Mouse (Mus musculus) Patski (cell line): ENCODE measurements around the gene Trp53tg5. TPM values are rescaled to one million over a fixed set of nuclear protein-coding genes. Genes with fewer than 3 reads are reported as not detected.

Experiments
- ATAC-seq: fragments of 100-300 bp; one replicate; pipeline ENCODE4 v1.8.0; 2021
- CTCF ChIA-PET: fragments of 350-600 bp; sonication (Branson Sonifier 250); formaldehyde crosslinking; loops from one replicate; lab custom pipeline; 2022; ENCODE audit warnings: inconsistent platforms; lab: Charles Lee
- POLR2A ChIA-PET: fragments of 350-600 bp; sonication (Branson Sonifier 250); formaldehyde crosslinking; loops from one replicate; lab custom pipeline; 2022; ENCODE audit warnings: antibody characterized with exemption, inconsistent platforms; lab: Charles Lee
- DNase-seq: peaks from one replicate; pipeline ENCODE4 v3.0.0-alpha.2; 2011; ENCODE audit warnings: low read depth, low spot score
- H3K27me3 ChIP-seq: fragments of 371-371 bp; one replicate; pipeline ENCODE4 v1.5.1; 2021
- CTCF ChIP-seq: fragments of 100-300 bp; IDR thresholded peaks from one replicate; pipeline ENCODE4 v1.5.1; 2021
- in situ Hi-C: fragments of 300-500 bp; cut with MboI; formaldehyde crosslinking; loops from 3 replicates; pipeline ENCODE4 v1.11.1; 2018; ENCODE audit warnings: low pct_unique_long_range_greater_than_20kb, mixed read lengths
- polyA plus RNA-seq: library from polyadenylated mRNA; unstranded; gene quantifications from one replicate; pipeline ENCODE4 v1.2.3, GENCODE M21; 2021

The Trp53tg5 gene
- polyA plus RNA-seq, 1 experiment from 2014 or later = 0.39 TPM

GRCm38 (mm10) chr2:164454846-164455245 lies 18.7 kb downstream of the Trp53tg5 start:
- ChIA-PET CTCF (interaction anchor here (0.8 to 3.5 kb wide), 6 partner anchors 16 to 67 kb away, joined by 3 to 17 read pairs (median 11); no protein-coding TSS in a partner anchor), POLR2A (interaction anchor here (0.8 to 8.3 kb wide), 4 partner anchors 14 to 37 kb away, joined by 3 to 110 read pairs (median 26); partner anchors contain the start of gene Sdc4)
- in situ Hi-C loops = loop anchor here (5.0 kb wide), 1 partner anchor 38 kb away; no protein-coding TSS in a partner anchor
- no peaks in the 10 kb centered on the region for H3K27me3 ChIP-seq
- ATAC-seq (peak; percentile 35), DNase-seq (peak; percentile 91)
- TF ChIP-seq CTCF = no peak

- no peaks in the 10 kb centered on the region for H3K27me3 ChIP-seq
- in situ Hi-C loops = no loop called here
- ChIA-PET POLR2A (interaction anchor here (0.6 to 8.3 kb wide), 5 partner anchors 13 to 83 kb away, joined by 3 to 110 read pairs (median 4); partner anchors contain the start of gene Sdc4), CTCF (interaction anchor here (1.2 to 3.5 kb wide), 5 partner anchors 15 to 68 kb away, joined by 4 to 17 read pairs (median 9); no protein-coding TSS in a partner anchor)
- no peak for TF ChIP-seq CTCF
- no peak for DNase-seq
- no peak for ATAC-seq
Measured at GRCm38 (mm10) chr2:164453887-164454500, 19.5 kb downstream of the Trp53tg5 start.

GRCm38 (mm10) chr2:164453047-164453757 lies 20.3 kb downstream of the Trp53tg5 start:
- H3K27me3 ChIP-seq = no peaks in the 10 kb centered on the region
- no peak for ATAC-seq
- in situ Hi-C loops = no loop called here
- POLR2A ChIA-PET = interaction anchor here (5.8 to 8.3 kb wide), 2 partner anchors 13 to 21 kb away, joined by 48 to 110 read pairs; partner anchors contain the start of gene Sdc4
- TF ChIP-seq CTCF = no peak
- CTCF ChIA-PET = interaction anchor here (0.8 to 1.6 kb wide), 4 partner anchors 14 to 68 kb away, joined by 3 to 4 read pairs (median 4); no protein-coding TSS in a partner anchor
- no peak for DNase-seq

GRCm38 (mm10) chr2:164452000-164452676 lies 21.4 kb downstream of the Trp53tg5 start:
- CTCF ChIA-PET = interaction anchor here (0.6 to 1.3 kb wide), 3 partner anchors 12 to 102 kb away, joined by 3 to 5 read pairs (median 3); no protein-coding TSS in a partner anchor
- in situ Hi-C loops = no loop called here
- POLR2A ChIA-PET = interaction anchor here (0.6 to 8.3 kb wide), 3 partner anchors 11 to 340 kb away, joined by 5 to 110 read pairs (median 48); partner anchors contain the start of gene Sdc4
- H3K27me3 ChIP-seq = no peaks in the 10 kb centered on the region
- ATAC-seq (no peak), DNase-seq (no peak)
- TF ChIP-seq CTCF = no peak

- no peak for ATAC-seq
- DNase-seq = no peak
- no peak for TF ChIP-seq CTCF
- in situ Hi-C loops = no loop called here
- ChIA-PET CTCF (interaction anchor here (1.4 to 2.3 kb wide), 2 partner anchors 10 to 23 kb away, joined by 3 to 8 read pairs; no protein-coding TSS in a partner anchor), POLR2A (interaction anchor here (0.6 kb wide), 1 partner anchor 182 kb away, joined by 3 read pairs; no protein-coding TSS in a partner anchor)
- no peaks in the 10 kb centered on the region for H3K27me3 ChIP-seq
Measured at GRCm38 (mm10) chr2:164449341-164450042, 24.0 kb downstream of the Trp53tg5 start.

GRCm38 (mm10) chr2:164448921-164449320 lies 24.6 kb downstream of the Trp53tg5 start:
- no peak for TF ChIP-seq CTCF
- no peaks in the 10 kb centered on the region for H3K27me3 ChIP-seq
- no peak for ATAC-seq
- ChIA-PET POLR2A (interaction anchor here (0.6 kb wide), 1 partner anchor 182 kb away, joined by 3 read pairs; no protein-coding TSS in a partner anchor), CTCF (interaction anchor here (1.2 to 2.3 kb wide), 3 partner anchors 8 to 22 kb away, joined by 3 to 8 read pairs (median 4); partner anchors contain the start of gene Sys1)
- in situ Hi-C loops = no loop called here
- no peak for DNase-seq

GRCm38 (mm10) chr2:164448140-164448539 lies 25.4 kb downstream of the Trp53tg5 start:
- no peak for ATAC-seq
- ChIA-PET POLR2A (no interaction called here), CTCF (interaction anchor here (1.2 to 2.3 kb wide), 3 partner anchors 9 to 21 kb away, joined by 3 to 8 read pairs (median 4); partner anchors contain the start of gene Sys1)
- in situ Hi-C loops = no loop called here
- no peaks in the 10 kb centered on the region for H3K27me3 ChIP-seq
- DNase-seq = no peak
- no peak for TF ChIP-seq CTCF

- CTCF ChIA-PET = no interaction called here
- POLR2A ChIA-PET = no interaction called here
- TF ChIP-seq CTCF = no peak
- in situ Hi-C loops = no loop called here
- no peaks in the 10 kb centered on the region for H3K27me3 ChIP-seq
- no peak for DNase-seq
- ATAC-seq = no peak
Measured at GRCm38 (mm10) chr2:164446086-164446469, 27.4 kb downstream of the Trp53tg5 start.

GRCm38 (mm10) chr2:164445399-164446085 lies 28.0 kb downstream of the Trp53tg5 start:
- ATAC-seq = no peak

More at GRCm38 (mm10) chr2:164445399-164446085, 28.0 kb downstream of the Trp53tg5 start:
- H3K27me3 ChIP-seq = no peaks in the 10 kb centered on the region
- no peak for DNase-seq
- in situ Hi-C loops = no loop called here
- no peak for TF ChIP-seq CTCF
- ChIA-PET CTCF (no interaction called here), POLR2A (interaction anchor here (9.4 kb wide), 1 partner anchor 9 kb away, joined by 110 read pairs; the partner anchor contains the start of gene Sys1)
